Mouse (Mus musculus) thymus, adult 2 months (tissue): ENCODE measurements around the gene Radil.

Source experiments
- CTCF ChIP-seq: fragments of 200-500 bp; IDR thresholded peaks from 2 replicates; pipeline ENCODE4 v1.5.1; 2012; ENCODE audit warnings: mild to moderate bottlenecking, control low read depth, low read length, moderate library complexity, borderline replicate concordance; ENCODE audit not compliant: control insufficient read depth, poor library complexity, insufficient read depth; ENCODE audit errors: extremely low read depth
- POLR2A ChIP-seq: fragments of 200-500 bp; IDR thresholded peaks from 2 replicates; pipeline ENCODE4 v1.6.1; 2012; ENCODE audit warnings: mild to moderate bottlenecking, low read length, control low read depth, moderate library complexity; ENCODE audit not compliant: control insufficient read depth, poor library complexity, insufficient read depth; ENCODE audit errors: extremely low read depth

DNA sequence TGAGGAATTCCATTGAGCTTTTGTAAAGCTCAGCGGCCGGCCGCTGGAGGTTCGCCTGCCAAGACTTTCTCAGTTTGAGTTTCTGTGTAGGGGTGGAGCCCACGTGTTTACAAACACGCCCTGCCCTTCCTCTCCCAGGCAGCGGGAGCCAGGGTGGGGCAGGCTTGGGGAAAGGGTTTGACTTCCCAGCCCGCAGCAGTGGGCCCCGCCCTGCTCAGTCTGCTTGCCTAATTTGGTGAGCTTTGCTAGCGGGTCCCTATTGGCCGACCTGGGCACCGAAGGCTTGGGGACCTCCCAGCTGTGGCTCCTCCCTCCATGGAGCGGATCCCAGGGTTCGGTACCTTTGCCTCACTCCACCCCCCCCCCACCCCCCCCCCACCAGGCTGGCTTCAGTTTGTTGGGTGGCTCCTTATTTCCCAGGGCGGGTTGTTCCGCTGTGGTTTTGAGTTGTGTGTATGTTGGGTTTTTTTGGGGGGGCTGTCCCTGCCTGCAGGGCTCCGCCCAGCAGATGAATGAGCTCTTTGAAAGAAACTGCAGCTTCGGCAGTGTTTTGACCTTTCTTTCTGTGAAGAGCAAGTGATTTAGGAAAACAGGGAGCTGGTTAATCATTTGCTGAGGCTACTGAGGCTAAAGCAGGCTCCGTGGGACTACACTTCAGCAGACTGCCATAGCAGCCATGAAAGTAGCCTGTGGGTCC lies 110.3 kb downstream of the Radil start:
- TF ChIP-seq POLR2A: 0 out of 2 replicates have a peak, but pooled peaks have one; percentile 54
- no peak for TF ChIP-seq CTCF
